Mouse (Mus musculus): ENCODE results near the gene Hhat. TPM values are rescaled to one million over a fixed set of nuclear protein-coding genes. Genes with fewer than 3 reads are reported as not detected.

Hhat gene
- polyA plus RNA-seq, 1 experiment from 2014 or later: 3.5 TPM

DNA sequence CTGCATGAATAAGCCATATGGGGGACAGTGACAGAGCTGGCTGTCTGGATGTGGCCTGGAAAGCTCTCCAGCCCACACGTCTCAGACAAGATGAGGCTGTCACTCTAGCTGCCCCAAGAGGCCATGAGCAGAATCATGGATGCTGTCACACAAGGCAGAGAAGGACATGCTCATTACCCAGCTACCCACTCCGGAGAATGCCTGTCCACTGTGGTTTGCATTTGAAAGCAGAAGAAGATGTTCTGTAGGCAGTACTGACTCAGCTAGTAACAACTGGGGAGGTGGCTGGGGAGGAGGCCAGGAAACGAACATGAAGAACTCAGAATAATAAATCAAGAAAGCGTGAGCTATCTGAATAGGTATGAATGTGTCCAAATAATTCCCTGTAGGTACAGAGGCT lies 215.5 kb downstream of the Hhat start:
- Histone ChIP-seq H3K27me3 (no peaks in the 10 kb centered on the region), H3K4me2 (no peak overlapping the region), H3K4me1 (replicated peaks) (no peaks in the 10 kb centered on the region), H3K9ac (no peak overlapping the region), H3K36me3 (no peaks in the 10 kb centered on the region), H3K9me3 (no peaks in the 10 kb centered on the region), H3K27ac (replicated peaks) (no peak overlapping the region), H3K4me3 (no peak overlapping the region)
- WGBS: 40% methylated on average over 4 of the region's 4 CpGs
- ATAC-seq (ENCODE audit: low FRiP score, low read depth): no peak

DNA sequence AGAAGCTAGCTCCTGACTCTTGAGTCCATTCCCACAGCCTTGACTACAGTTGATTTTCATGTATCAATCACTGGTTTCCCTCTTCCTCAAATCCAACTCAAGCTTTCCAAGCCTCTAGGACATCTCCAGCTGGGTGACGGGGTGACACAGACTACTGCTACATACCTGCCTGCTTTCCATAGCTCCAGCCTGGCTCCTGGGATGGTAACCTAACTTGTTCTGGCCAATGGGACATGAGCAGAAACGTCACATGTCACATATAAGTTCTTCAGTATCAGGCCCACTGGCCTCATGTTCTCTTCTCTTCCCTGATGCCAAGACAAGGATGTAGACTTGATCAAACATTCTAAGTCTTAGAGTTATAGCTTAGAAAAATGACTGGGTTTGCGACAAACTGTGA lies 220.5 kb downstream of the Hhat start:
- Histone ChIP-seq H3K4me1 (replicated peaks) (no peaks in the 10 kb centered on the region), H3K9me3 (no peaks in the 10 kb centered on the region), H3K27ac (replicated peaks) (no peak overlapping the region), H3K36me3 (no peaks in the 10 kb centered on the region), H3K27me3 (no peaks in the 10 kb centered on the region), H3K9ac (no peak overlapping the region), H3K4me2 (no peak overlapping the region), H3K4me3 (no peak overlapping the region)
- ATAC-seq (ENCODE audit: low FRiP score, low read depth): no peak
- WGBS: 90% methylated on average over 3 of the region's 3 CpGs

DNA sequence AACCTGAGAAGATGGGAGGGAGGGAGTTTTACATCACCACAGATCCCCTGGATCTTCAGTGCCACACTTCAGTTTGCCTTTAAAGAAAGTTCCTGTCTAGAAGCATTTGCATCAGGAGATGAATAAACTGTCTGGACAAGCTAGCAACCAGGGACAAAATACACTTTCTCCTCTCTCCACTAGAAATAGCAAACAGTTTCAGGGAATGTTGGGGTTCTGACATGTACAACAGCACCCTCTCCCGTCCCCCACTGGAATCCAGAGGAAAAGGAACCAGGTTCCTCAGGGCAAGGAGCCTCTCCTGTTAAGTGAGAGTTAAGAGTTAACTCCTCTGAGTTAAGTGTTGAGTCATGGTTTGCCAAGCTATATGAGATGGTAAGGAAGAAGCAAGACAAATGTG lies 224.2 kb downstream of the Hhat start:
- Histone ChIP-seq H3K27ac (replicated peaks) (no peak overlapping the region), H3K4me2 (no peak overlapping the region), H3K4me1 (replicated peaks) (peaks cover 7% of the 10 kb centered on the region; the same call in 1 of the 2 replicates), H3K4me3 (no peak overlapping the region), H3K9ac (no peak overlapping the region), H3K27me3 (no peaks in the 10 kb centered on the region), H3K9me3 (no peaks in the 10 kb centered on the region), H3K36me3 (no peaks in the 10 kb centered on the region)
- WGBS: 17% methylated on average over 1 of the region's 1 CpGs
- ATAC-seq (ENCODE audit: low FRiP score, low read depth): no peak

DNA sequence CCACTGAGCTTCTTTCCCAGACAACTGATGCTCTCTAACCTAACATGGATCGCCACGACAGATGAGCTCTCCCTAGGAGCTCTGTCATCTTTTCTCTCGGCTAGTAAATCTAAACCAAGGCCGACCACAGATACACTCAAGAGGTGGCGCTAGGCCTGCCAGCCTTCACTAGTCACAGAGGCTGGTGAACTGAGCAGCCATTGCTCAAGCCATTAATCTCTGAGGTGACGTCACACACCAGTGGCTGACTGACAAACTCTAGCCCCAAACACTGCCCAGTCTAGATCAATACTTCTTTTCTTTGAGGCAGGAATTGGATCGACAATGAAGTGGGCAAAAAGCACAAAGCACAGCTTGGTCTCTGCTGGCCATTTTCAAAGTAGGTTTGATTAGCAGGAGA lies 226.1 kb downstream of the Hhat start:
- no peak; the same call in 1 of the 2 replicates for ATAC-seq (ENCODE audit: low FRiP score, low read depth)
- Histone ChIP-seq H3K9ac (no peak overlapping the region), H3K27ac (replicated peaks) (no peak overlapping the region), H3K4me3 (no peak overlapping the region), H3K9me3 (no peaks in the 10 kb centered on the region), H3K4me1 (replicated peaks) (peaks cover 7% of the 10 kb centered on the region; the same call in 1 of the 2 replicates), H3K36me3 (no peaks in the 10 kb centered on the region), H3K27me3 (no peaks in the 10 kb centered on the region), H3K4me2 (no peak overlapping the region)
- 43% methylated on average over 7 of the region's 7 CpGs for WGBS

DNA sequence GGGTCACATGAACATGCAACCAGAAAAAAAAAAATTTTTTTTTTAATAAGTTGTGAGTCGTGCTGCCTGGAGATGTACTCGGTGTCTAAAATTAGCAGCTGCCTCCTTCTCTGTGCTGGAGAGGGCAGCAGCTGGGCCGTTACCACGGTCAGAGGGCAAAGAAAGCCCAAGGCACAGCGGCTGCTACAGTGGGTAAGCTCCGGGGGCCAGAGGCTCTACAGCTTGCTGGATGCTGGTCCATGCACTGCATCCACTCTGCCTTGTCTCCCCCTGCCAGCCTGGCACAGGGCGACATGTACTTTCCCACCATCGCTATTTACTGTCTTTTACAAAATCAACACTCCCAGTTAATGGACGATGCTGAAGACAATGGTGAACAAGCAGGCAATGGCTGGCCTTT lies 226.9 kb downstream of the Hhat start:
- H3K27me3 ChIP-seq: no peaks in the 10 kb centered on the region
- no peak overlapping the region for H3K4me3 ChIP-seq
- no peak overlapping the region for H3K4me2 ChIP-seq
- WGBS: 42% methylated on average over 9 of the region's 9 CpGs
- no peak for ATAC-seq (ENCODE audit: low FRiP score, low read depth)
- no peak overlapping the region for H3K9ac ChIP-seq
- H3K4me1 ChIP-seq (replicated peaks): peaks cover 7% of the 10 kb centered on the region; the same call in 1 of the 2 replicates
- H3K27ac ChIP-seq (replicated peaks): no peak overlapping the region
- H3K9me3 ChIP-seq: no peaks in the 10 kb centered on the region
- H3K36me3 ChIP-seq: no peaks in the 10 kb centered on the region

DNA sequence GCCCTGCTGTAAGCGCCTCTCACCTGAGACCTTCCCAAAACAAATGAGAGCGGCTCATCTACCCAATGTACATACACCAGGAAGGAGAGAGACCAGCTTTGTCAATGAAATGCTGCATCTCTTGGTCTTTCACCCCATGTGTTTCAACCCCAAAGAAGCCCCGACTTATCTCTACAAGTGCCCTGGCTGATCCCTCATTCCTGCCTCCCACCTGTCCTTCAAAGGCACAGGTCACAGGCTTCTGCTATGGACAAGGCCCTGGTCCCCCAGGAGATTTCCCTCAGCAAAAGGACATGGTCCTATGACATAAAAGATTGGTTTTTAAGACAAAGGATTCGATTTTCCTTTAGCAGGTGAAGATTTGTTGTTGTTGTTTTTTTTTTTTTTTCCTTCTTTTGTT lies 227.3 kb downstream of the Hhat start:
- no peak overlapping the region for H3K27ac ChIP-seq (replicated peaks)
- H3K9ac ChIP-seq: no peak overlapping the region
- no peak overlapping the region for H3K4me2 ChIP-seq
- H3K27me3 ChIP-seq: no peaks in the 10 kb centered on the region
- H3K36me3 ChIP-seq: no peaks in the 10 kb centered on the region
- H3K4me3 ChIP-seq: no peak overlapping the region
- 84% methylated on average over 4 of the region's 4 CpGs for WGBS
- ATAC-seq (ENCODE audit: low FRiP score, low read depth): no peak
- no peaks in the 10 kb centered on the region for H3K9me3 ChIP-seq
- peaks cover 7% of the 10 kb centered on the region; the same call in 1 of the 2 replicates for H3K4me1 ChIP-seq (replicated peaks)

DNA sequence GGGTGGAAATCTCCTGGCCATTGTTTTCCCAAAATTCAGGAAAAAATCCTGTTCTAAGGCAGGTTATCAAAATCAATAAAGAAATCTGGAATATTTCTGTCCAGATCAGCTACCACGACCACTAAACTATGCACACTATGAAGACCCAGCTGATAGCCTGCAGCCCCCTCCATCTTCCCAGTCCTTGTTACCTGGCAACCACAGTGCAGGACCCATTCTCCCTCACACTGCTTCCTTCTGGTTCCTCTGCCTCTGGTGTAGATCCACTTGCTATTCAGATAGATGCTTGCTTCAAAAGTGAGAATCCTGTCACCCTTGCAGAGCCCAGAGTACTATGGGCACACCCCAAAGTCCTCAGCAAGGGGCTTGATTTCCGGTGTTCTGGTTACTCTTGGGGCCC lies 228.9 kb downstream of the Hhat start:
- H3K27ac ChIP-seq (replicated peaks): no peak overlapping the region
- WGBS: 69% methylated on average over 2 of the region's 2 CpGs
- no peak overlapping the region for H3K9ac ChIP-seq
- peaks cover 7% of the 10 kb centered on the region; the same call in 1 of the 2 replicates for H3K4me1 ChIP-seq (replicated peaks)
- no peaks in the 10 kb centered on the region for H3K36me3 ChIP-seq
- no peaks in the 10 kb centered on the region for H3K27me3 ChIP-seq
- no peak overlapping the region for H3K4me2 ChIP-seq
- ATAC-seq (ENCODE audit: low FRiP score, low read depth): no peak
- no peaks in the 10 kb centered on the region for H3K9me3 ChIP-seq
- H3K4me3 ChIP-seq: no peak overlapping the region

DNA sequence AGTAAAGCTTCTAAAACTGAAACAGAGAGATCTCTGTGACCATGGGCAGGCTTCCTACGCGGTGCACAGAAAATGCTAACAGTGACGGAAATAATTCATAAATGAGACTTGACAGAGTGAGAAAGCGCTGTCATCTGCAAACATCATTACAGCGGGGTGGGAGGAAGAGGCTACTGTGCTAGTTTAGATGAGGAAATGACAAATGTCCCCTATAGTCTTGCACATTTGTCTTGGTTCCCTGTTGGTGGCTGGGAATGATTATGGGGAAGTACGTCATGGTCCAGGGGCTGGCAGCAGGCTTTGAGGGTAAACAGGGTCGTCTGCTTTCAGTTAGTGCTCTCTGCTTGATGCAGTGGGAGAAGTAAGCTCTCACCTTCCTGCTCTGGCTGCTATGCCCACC lies 233.9 kb downstream of the Hhat start:
- Histone ChIP-seq H3K4me1 (replicated peaks) (no peaks in the 10 kb centered on the region), H3K9me3 (no peaks in the 10 kb centered on the region), H3K27ac (replicated peaks) (no peak overlapping the region), H3K4me3 (no peak overlapping the region), H3K36me3 (no peaks in the 10 kb centered on the region), H3K27me3 (no peaks in the 10 kb centered on the region), H3K4me2 (no peak overlapping the region), H3K9ac (no peak overlapping the region)
- 64% methylated on average over 7 of the region's 7 CpGs for WGBS
- ATAC-seq (ENCODE audit: low FRiP score, low read depth): no peak

DNA sequence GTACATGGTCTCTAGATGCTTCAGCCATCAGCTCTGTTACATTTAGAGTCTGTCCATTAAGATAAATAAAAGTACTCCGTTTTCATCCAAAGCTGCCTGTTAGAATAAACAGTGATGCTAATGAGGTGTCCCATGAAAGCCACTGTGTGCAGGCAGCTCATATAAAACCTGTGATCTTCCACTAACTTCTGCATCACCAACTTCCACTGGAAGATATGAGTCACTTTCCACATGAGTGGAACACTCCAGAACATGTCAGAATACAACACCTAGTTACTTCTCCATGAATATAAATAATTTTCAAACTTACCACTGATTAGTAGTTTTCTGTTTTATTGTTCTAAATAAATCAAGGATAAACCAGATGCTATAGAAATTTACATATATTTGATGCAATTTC lies 234.6 kb downstream of the Hhat start:
- Histone ChIP-seq H3K4me1 (replicated peaks) (no peaks in the 10 kb centered on the region), H3K27me3 (no peaks in the 10 kb centered on the region), H3K4me3 (no peak overlapping the region), H3K36me3 (no peaks in the 10 kb centered on the region), H3K9me3 (no peaks in the 10 kb centered on the region), H3K9ac (no peak overlapping the region), H3K4me2 (no peak overlapping the region), H3K27ac (replicated peaks) (no peak overlapping the region)
- 68% methylated on average over 1 of the region's 1 CpGs for WGBS
- ATAC-seq (ENCODE audit: low FRiP score, low read depth): no peak

DNA sequence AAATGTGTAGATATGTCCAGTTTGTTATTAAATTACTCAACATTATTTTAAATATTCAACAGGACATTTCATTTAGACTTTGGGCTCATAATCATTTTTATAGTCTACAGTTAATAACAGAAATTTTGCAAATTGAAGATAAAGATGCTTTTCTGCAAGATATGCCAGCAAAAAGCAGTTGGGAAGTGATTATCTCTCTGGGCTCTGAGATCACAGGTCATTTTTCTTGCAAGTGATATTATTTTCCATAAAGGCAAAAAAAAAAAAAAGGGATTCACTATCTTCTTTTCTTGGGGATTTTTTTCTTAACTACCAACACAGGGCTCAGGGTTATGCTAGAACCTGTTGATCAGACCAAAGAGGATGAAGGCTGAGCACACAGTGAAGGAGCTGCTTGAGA lies 238.0 kb downstream of the Hhat start:
- no peak overlapping the region for H3K4me2 ChIP-seq
- ATAC-seq (ENCODE audit: low FRiP score, low read depth): no peak
- no peak overlapping the region for H3K27ac ChIP-seq (replicated peaks)
- no peak overlapping the region for H3K4me3 ChIP-seq
- no peaks in the 10 kb centered on the region for H3K4me1 ChIP-seq (replicated peaks)
- H3K27me3 ChIP-seq: no peaks in the 10 kb centered on the region
- no peaks in the 10 kb centered on the region for H3K36me3 ChIP-seq
- no peak overlapping the region for H3K9ac ChIP-seq
- H3K9me3 ChIP-seq: no peaks in the 10 kb centered on the region

DNA sequence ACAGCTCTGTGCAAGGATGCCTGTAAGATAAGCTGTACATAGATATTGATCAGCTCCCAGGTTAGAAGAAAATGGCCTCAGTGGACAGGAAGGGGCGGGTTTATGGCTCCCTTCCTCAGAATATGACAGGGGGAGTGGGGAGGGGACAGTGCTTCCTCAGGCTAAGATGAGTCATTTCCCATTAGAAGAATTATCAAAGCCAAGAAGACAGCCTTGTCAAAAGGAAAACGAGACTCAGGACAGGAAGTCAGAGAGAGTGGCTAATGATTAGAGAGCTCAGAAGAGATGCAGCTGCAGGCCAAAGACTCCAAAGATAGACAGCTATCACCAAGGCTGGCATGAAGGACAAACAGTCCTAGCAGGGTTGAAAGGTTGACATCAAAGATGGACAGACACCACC lies 238.8 kb downstream of the Hhat start:
- no peaks in the 10 kb centered on the region for H3K27me3 ChIP-seq
- no peaks in the 10 kb centered on the region for H3K4me1 ChIP-seq (replicated peaks)
- no peak for ATAC-seq (ENCODE audit: low FRiP score, low read depth)
- H3K4me3 ChIP-seq: no peak overlapping the region
- H3K4me2 ChIP-seq: no peak overlapping the region
- H3K9ac ChIP-seq: no peak overlapping the region
- H3K36me3 ChIP-seq: no peaks in the 10 kb centered on the region
- no peak overlapping the region for H3K27ac ChIP-seq (replicated peaks)
- H3K9me3 ChIP-seq: no peaks in the 10 kb centered on the region
- 75% methylated on average over 2 of the region's 2 CpGs for WGBS

DNA sequence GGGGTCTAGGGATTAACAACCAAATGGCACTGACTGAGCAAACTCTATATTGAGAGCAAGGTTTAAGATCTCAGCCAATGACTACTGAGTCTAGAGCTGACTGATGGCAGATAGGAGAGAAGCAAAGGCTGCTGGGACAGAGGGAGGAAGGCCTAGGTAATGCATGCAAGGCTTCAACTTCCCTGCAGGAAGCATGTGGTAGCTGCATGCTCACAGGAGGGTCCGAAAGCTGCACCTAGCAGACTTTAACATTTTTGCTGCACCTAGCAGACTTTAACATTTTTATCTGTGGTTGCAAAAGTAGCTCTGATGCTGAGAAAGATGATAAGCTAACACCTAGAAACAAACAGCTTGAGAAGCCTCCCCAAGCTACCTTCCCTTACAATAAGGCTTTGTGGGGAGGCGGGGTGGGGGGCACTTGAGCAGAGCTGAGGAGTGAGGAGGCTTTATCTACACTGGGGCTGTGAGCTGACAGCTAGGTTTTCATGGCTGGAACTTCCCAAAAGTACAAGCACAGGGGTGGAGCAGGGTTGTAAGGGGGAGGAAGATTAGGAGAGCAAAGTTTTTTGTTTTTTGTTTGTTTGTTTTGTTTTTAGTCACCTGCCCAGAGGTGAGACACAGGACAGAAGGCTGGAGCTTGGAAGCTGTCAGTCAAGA lies 239.4 kb downstream of the Hhat start:
- H3K27ac ChIP-seq (replicated peaks): no peak overlapping the region
- H3K9me3 ChIP-seq: no peaks in the 10 kb centered on the region
- no peaks in the 10 kb centered on the region for H3K27me3 ChIP-seq
- no peak overlapping the region for H3K9ac ChIP-seq
- no peaks in the 10 kb centered on the region for H3K36me3 ChIP-seq
- no peak overlapping the region for H3K4me3 ChIP-seq
- no peak for ATAC-seq (ENCODE audit: low FRiP score, low read depth)
- H3K4me1 ChIP-seq (replicated peaks): no peaks in the 10 kb centered on the region
- no peak overlapping the region for H3K4me2 ChIP-seq
- 76% methylated on average over 2 of the region's 2 CpGs for WGBS

DNA sequence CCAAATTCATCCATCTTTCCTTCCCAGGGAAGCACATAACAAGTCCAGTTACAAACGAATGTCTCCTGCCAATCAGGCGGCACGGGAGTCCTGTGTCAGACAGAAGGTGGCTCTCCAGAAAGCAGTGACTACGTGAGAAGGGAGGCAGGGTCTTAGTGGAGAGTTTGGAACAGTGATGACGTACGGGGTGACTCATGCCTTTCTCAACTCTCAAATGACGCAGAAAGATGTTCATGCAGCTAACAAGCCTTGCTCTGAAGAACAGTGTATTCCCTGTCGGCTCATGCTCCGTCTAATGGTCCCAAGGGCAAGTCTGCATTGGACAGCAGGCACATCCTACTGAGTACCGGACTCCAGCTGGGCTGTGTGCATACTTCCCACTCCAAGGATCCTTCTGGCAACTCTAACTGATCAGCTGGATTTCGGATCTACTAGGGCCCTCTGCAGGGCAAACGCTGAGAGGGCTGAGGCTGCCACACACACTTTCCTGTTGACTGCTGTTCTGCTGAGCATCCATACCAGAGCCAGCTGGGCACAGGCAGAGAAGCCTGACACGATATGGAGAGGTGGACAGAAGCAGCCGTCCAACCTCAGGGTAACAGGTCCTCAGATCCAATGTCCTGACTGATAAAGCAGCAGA lies 245.2 kb downstream of the Hhat start:
- Histone ChIP-seq H3K4me2 (no peak overlapping the region), H3K4me1 (replicated peaks) (peaks cover 23% of the 10 kb centered on the region), H3K9ac (no peak overlapping the region), H3K9me3 (no peaks in the 10 kb centered on the region), H3K27ac (replicated peaks) (no peak overlapping the region), H3K4me3 (no peak overlapping the region), H3K27me3 (no peaks in the 10 kb centered on the region), H3K36me3 (no peaks in the 10 kb centered on the region)
- ATAC-seq (ENCODE audit: low FRiP score, low read depth): no peak
- WGBS: 73% methylated on average over 14 of the region's 14 CpGs

Data from hindbrain, embryonic 15.5 days (tissue).